Mouse (Mus musculus): ENCODE data around the gene 2210016L21Rik.

The 2210016L21Rik gene

GRCm38 (mm10) chr5:114945072-114945471, 3.1 kb downstream of the 2210016L21Rik start:
- no peak for DNase-seq

- DNase-seq, result peak; percentile 77 to 83
Measured at GRCm38 (mm10) chr5:114948891-114949290, 6.9 kb downstream of the 2210016L21Rik start.

- DNase-seq, result peak; percentile 73 to 75
Measured at GRCm38 (mm10) chr5:114949316-114949715, 7.4 kb downstream of the 2210016L21Rik start.

GRCm38 (mm10) chr5:114949812-114950211, 7.9 kb downstream of the 2210016L21Rik start:
- DNase-seq, result peak in 1 of 2 experiments; percentile 33

- DNase-seq, result peak in 1 of 2 experiments; percentile 29
Measured at GRCm38 (mm10) chr5:114950669-114951068, 8.7 kb downstream of the 2210016L21Rik start.

GRCm38 (mm10) chr5:114951279-114951880, 9.4 kb downstream of the 2210016L21Rik start:
- peak; percentile 23 to 24 for DNase-seq

- DNase-seq, result no peak
Measured at GRCm38 (mm10) chr5:114953326-114953725, 11.4 kb downstream of the 2210016L21Rik start.

GRCm38 (mm10) chr5:114958069-114958468, 16.1 kb downstream of the 2210016L21Rik start:
- no peak for DNase-seq

- DNase-seq, result no peak
Measured at GRCm38 (mm10) chr5:114961590-114962360, 19.8 kb downstream of the 2210016L21Rik start.

GRCm38 (mm10) chr5:114964315-114964966, 22.5 kb downstream of the 2210016L21Rik start:
- DNase-seq, result no peak

GRCm38 (mm10) chr5:114964967-114965898, 23.3 kb downstream of the 2210016L21Rik start:
- no peak for DNase-seq

GRCm38 (mm10) chr5:114967523-114968268, 25.7 kb downstream of the 2210016L21Rik start:
- peak; percentile 48 to 59 for DNase-seq

GRCm38 (mm10) chr5:114968651-114969050, 26.7 kb downstream of the 2210016L21Rik start:
- no peak for DNase-seq

- DNase-seq, result no peak
Measured at GRCm38 (mm10) chr5:114969064-114969463, 27.1 kb downstream of the 2210016L21Rik start.

GRCm38 (mm10) chr5:114969609-114970215, 27.8 kb downstream of the 2210016L21Rik start:
- no peak for DNase-seq

GRCm38 (mm10) chr5:114970824-114971227, 28.9 kb downstream of the 2210016L21Rik start, which contains the start of gene Hnf1a:
TSS of gene Hnf1a (minus strand) at chr5:114971094.
- DNase-seq, result no peak

- DNase-seq, result no peak
Measured at GRCm38 (mm10) chr5:114972201-114972600, 30.2 kb downstream of the 2210016L21Rik start.

GRCm38 (mm10) chr5:114973131-114973530, 31.2 kb downstream of the 2210016L21Rik start:
- no peak for DNase-seq

GRCm38 (mm10) chr5:114976935-114977334, 35.0 kb downstream of the 2210016L21Rik start:
- DNase-seq, result no peak

- peak; percentile 33 to 54 for DNase-seq
Measured at GRCm38 (mm10) chr5:114978473-114978872, 36.5 kb downstream of the 2210016L21Rik start.

- DNase-seq, result peak in 1 of 2 experiments; percentile 23
Measured at GRCm38 (mm10) chr5:114978888-114979249, 36.9 kb downstream of the 2210016L21Rik start.

All from cerebellum, postnatal 25 days (tissue).